Mouse (Mus musculus) spleen, adult 2 months (tissue): ENCODE measurements around the gene Ddr1.

Source experiments
- CTCF ChIP-seq: fragments of 200-500 bp; IDR thresholded peaks from 2 replicates; pipeline ENCODE4 v1.5.1; 2011; ENCODE audit warnings: mild to moderate bottlenecking, inconsistent platforms; ENCODE audit not compliant: insufficient read depth, insufficient read length, insufficient replicate concordance; ENCODE audit errors: extremely low read depth
- POLR2A ChIP-seq: fragments of 200-500 bp; IDR thresholded peaks from 2 replicates; pipeline ENCODE4 v1.6.1; 2011; ENCODE audit warnings: low read depth, low read length, inconsistent platforms

- TF ChIP-seq POLR2A (no peak), CTCF (peak; percentile 98)
Measured at GRCm38 (mm10) chr17:35725286-35726232, 21.1 kb upstream of the Ddr1 start.
